Mouse (Mus musculus) C2C12 (cell line): ENCODE data around the gene Taar7b.

Experiments
- CTCF ChIP-seq: IDR thresholded peaks from one replicate; pipeline ENCODE4 v1.5.1; 2011; ENCODE audit not compliant: control insufficient read depth, insufficient read depth, insufficient read length
- MAX ChIP-seq: IDR thresholded peaks from one replicate; pipeline ENCODE4 v1.6.1; 2011; ENCODE audit warnings: mild to moderate bottlenecking, control low read depth
- MYOG ChIP-seq: IDR thresholded peaks from one replicate; pipeline ENCODE4 v1.6.1; 2011; ENCODE audit not compliant: control insufficient read depth, insufficient read length; ENCODE audit errors: extremely low read depth
- USF1 ChIP-seq: IDR thresholded peaks from one replicate; pipeline ENCODE4 v1.6.1; 2011; ENCODE audit warnings: low read depth, mild to moderate bottlenecking, control low read depth, moderate library complexity

GRCm38 (mm10) chr10:23964921-23965610 is 34.7 kb upstream of the Taar7b start:
- TF ChIP-seq CTCF: no peak
- TF ChIP-seq MYOG: no peak
- no peak for TF ChIP-seq USF1
- TF ChIP-seq MAX: no peak
